Mouse (Mus musculus) myocyte (in vitro differentiated cells): Measurements from ENCODE around the gene Sirpa. TPM values are rescaled to one million over a fixed set of nuclear protein-coding genes. Genes with fewer than 3 reads are reported as not detected.

Source experiments
- H3K27me3 ChIP-seq: one replicate; pipeline ENCODE4 v1.6.1; 2011; ENCODE audit not compliant: control insufficient read depth, insufficient read depth, insufficient read length
- H3K36me3 ChIP-seq: one replicate; pipeline ENCODE4 v1.6.1; 2011; ENCODE audit not compliant: control insufficient read depth, insufficient read depth
- H3K4me2 ChIP-seq: one replicate; pipeline ENCODE4 v1.6.1; 2011; ENCODE audit warnings: low read depth, control low read depth
- H3K4me3 ChIP-seq: one replicate; pipeline ENCODE4 v1.5.1; 2011; ENCODE audit warnings: mild to moderate bottlenecking, control low read depth, moderate library complexity
- H3K79me2 ChIP-seq: one replicate; pipeline ENCODE4 v1.6.1; 2011; ENCODE audit not compliant: control insufficient read depth, insufficient read depth
- H3ac ChIP-seq: one replicate; pipeline ENCODE4 v1.6.1; 2011; ENCODE audit not compliant: control insufficient read depth, insufficient read length
- CEBPB ChIP-seq: IDR thresholded peaks from 2 replicates; pipeline ENCODE4 v1.6.1; 2011; ENCODE audit warnings: mild to moderate bottlenecking, moderate library complexity; ENCODE audit not compliant: poor library complexity, insufficient read depth, severe bottlenecking
- E2F4 ChIP-seq: IDR thresholded peaks from one replicate; pipeline ENCODE4 v1.6.1; 2011; ENCODE audit warnings: mild to moderate bottlenecking, control low read depth, moderate library complexity; ENCODE audit not compliant: insufficient read depth
- MAX ChIP-seq: IDR thresholded peaks from one replicate; pipeline ENCODE4 v1.6.1; 2011; ENCODE audit warnings: low read depth, mild to moderate bottlenecking, control low read depth
- MYOD1 ChIP-seq, 3 experiments: IDR thresholded peaks; one replicate each; pipeline ENCODE4 v1.6.1; 2011; ENCODE audit warnings: control low read depth in 2 of 3, low read depth in 2 of 3, mild to moderate bottlenecking in 2 of 3, moderate library complexity in 1 of 3; ENCODE audit not compliant: insufficient read length in 2 of 3, control insufficient read depth in 1 of 3
- MYOG ChIP-seq, 3 experiments: IDR thresholded peaks; one replicate each; pipeline ENCODE4 v1.6.1; 2011; ENCODE audit warnings: control low read depth in 2 of 3, low read depth in 2 of 3, mild to moderate bottlenecking in 2 of 3; ENCODE audit not compliant: insufficient read length in 2 of 3, control insufficient read depth in 1 of 3, insufficient read depth in 1 of 3
- POLR2A ChIP-seq: IDR thresholded peaks from one replicate; pipeline ENCODE4 v1.6.1; 2011; ENCODE audit warnings: low read depth, mild to moderate bottlenecking, control low read depth, moderate library complexity; ENCODE audit not compliant: insufficient read length
- POLR2AphosphoS2 ChIP-seq: IDR thresholded peaks from one replicate; pipeline ENCODE4 v1.6.1; 2011; ENCODE audit warnings: low read depth, control low read depth; ENCODE audit not compliant: insufficient read length
- REST ChIP-seq: IDR thresholded peaks from one replicate; pipeline ENCODE4 v1.6.1; 2011; ENCODE audit warnings: mild to moderate bottlenecking, control low read depth, moderate library complexity; ENCODE audit not compliant: insufficient read depth, insufficient read length
- SRF ChIP-seq: IDR thresholded peaks from one replicate; pipeline ENCODE4 v1.6.1; 2011; ENCODE audit warnings: low read depth; ENCODE audit not compliant: control insufficient read depth, insufficient read length
- TCF12 ChIP-seq: IDR thresholded peaks from one replicate; pipeline ENCODE4 v1.6.1; 2011; ENCODE audit warnings: mild to moderate bottlenecking, control low read depth; ENCODE audit not compliant: poor library complexity, insufficient read depth, severe bottlenecking
- TCF3 ChIP-seq: IDR thresholded peaks from one replicate; pipeline ENCODE4 v1.6.1; 2011; ENCODE audit warnings: low read depth, control low read depth; ENCODE audit not compliant: insufficient read length
- USF1 ChIP-seq: IDR thresholded peaks from one replicate; pipeline ENCODE4 v1.6.1; 2011; ENCODE audit warnings: low read depth, mild to moderate bottlenecking, control low read depth, moderate library complexity
- polyA plus RNA-seq: library from polyadenylated mRNA; unstranded; fragments of >200 nt; fragmentation: generic; extraction: Trizol; gene quantifications from one replicate; pipeline ENCODE4 v1.2.1, GENCODE M21; 2012; ENCODE audit warnings: missing spikeins

The Sirpa gene
- polyA plus RNA-seq, 1 experiment: 0.53 TPM

DNA sequence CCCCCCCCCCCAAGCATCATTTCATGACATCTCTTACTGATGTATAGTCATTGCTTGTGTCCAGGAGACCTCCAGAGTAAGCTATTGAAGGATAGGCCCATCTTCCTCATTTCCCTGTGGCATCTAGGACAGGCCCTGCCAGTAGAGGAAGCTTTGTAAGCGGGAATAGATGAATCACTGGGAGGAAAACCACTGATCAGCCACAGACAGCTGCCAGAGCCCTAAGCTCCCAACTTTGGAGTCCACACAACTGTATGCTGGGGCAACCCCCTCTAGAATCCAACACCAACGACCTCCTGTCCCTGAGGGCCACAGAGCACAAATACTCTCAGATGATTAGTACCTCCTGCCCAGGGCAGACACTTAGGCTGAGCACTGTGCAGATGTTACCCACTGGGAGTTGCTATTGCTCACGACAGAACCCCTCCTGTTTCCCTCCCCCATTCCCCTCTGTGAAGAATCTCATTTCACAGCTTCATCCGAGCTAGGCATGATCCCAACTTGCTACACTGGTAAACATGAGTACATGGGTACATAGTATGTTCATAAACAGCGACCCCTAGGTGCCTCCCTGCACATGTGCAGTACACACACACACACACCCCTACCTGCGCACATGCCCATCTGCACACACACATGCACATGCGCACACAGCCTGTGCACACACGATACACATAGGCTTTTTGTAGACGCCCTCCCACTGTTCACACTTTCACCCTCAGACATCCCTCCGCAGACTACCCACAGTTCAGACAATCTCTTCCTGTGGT lies 9.4 kb downstream of the Sirpa start:
- Histone ChIP-seq H3K79me2 (no peaks in the 10 kb centered on the region), H3K4me3 (no peak overlapping the region), H3K4me2 (no peak overlapping the region), H3K36me3 (no peaks in the 10 kb centered on the region), H3ac (no peak overlapping the region), H3K27me3 (peaks cover 10% of the 10 kb centered on the region)
- peak in 1 of 3 experiments; percentile 49 for TF ChIP-seq MYOG (IDR thresholded peaks at IDR 0.05; ENCODE audit: control insufficient read depth in 1 of 3, insufficient read depth in 1 of 3, insufficient read length in 2 of 3, low read depth in 2 of 3)
- no peak for TF ChIP-seq MAX
- no peak for TF ChIP-seq POLR2AphosphoS2
- TF ChIP-seq E2F4: no peak
- no peak for TF ChIP-seq USF1
- TF ChIP-seq REST: no peak
- TF ChIP-seq TCF12: no peak
- peak in 1 of 3 experiments; percentile 15 for TF ChIP-seq MYOD1 (IDR thresholded peaks at IDR 0.05; ENCODE audit: control insufficient read depth in 1 of 3, insufficient read length in 2 of 3, low read depth in 2 of 3)
- TF ChIP-seq POLR2A: no peak

DNA sequence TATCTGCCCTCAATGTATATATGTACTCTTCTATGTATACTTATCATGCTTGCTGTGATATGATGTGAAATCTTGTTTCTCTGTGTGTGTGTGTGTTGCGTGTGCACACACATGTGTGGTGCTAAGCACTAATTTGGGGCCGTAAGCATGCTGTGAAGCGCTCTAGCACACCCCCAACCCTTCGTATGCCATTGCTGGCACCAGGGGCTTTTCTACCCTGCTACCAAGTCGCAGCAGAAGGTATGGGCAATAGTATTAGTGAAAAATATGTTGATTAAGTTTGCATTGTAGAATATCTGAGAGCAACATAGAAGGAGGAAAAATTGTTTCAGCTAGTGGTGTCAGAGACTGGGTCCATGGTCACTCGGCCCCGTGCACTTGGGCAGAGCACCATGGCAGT lies 10.2 kb downstream of the Sirpa start:
- Histone ChIP-seq H3K4me3 (no peak overlapping the region), H3K79me2 (no peaks in the 10 kb centered on the region), H3K4me2 (no peak overlapping the region), H3K27me3 (peaks cover 9% of the 10 kb centered on the region), H3K36me3 (no peaks in the 10 kb centered on the region), H3ac (no peak overlapping the region)
- no peak for TF ChIP-seq SRF
- no peak for TF ChIP-seq MYOD1 (IDR thresholded peaks at IDR 0.05; ENCODE audit: control insufficient read depth in 1 of 3, insufficient read length in 2 of 3, low read depth in 2 of 3)
- no peak for TF ChIP-seq POLR2AphosphoS2
- TF ChIP-seq USF1: no peak
- no peak for TF ChIP-seq TCF12
- no peak for TF ChIP-seq CEBPB
- no peak for TF ChIP-seq E2F4

DNA sequence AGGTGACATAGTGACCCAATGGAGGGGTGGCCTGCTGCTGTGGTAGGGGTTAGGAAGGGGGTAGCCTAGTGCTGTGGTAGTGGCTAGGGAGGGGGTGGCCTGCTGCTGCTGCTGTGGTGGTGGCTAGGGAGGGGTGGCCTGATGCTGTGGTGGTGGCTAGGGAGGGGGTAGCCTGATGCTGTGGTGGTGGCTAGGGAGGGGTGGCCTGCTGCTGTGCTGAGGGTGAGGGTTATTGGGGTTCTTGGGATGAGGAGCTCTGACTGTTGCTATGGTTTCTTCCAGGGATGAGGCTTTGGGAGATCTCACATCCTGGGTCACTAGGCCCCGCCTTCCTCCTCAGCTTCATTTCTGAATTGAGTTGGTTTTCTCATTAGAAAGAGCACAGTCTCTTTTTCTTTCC lies 10.9 kb downstream of the Sirpa start:
- Histone ChIP-seq H3K4me2 (no peak overlapping the region), H3K27me3 (peaks cover 2% of the 10 kb centered on the region), H3K36me3 (no peaks in the 10 kb centered on the region), H3ac (no peak overlapping the region), H3K4me3 (no peak overlapping the region), H3K79me2 (no peaks in the 10 kb centered on the region)
- no peak for TF ChIP-seq MYOG (IDR thresholded peaks at IDR 0.05; ENCODE audit: control insufficient read depth in 1 of 3, insufficient read depth in 1 of 3, insufficient read length in 2 of 3, low read depth in 2 of 3)
- no peak for TF ChIP-seq TCF12
- TF ChIP-seq E2F4: no peak
- TF ChIP-seq MAX: no peak
- no peak for TF ChIP-seq CEBPB
- TF ChIP-seq POLR2AphosphoS2: no peak
- TF ChIP-seq SRF: no peak
- no peak for TF ChIP-seq POLR2A
- no peak for TF ChIP-seq TCF3
- no peak for TF ChIP-seq USF1

DNA sequence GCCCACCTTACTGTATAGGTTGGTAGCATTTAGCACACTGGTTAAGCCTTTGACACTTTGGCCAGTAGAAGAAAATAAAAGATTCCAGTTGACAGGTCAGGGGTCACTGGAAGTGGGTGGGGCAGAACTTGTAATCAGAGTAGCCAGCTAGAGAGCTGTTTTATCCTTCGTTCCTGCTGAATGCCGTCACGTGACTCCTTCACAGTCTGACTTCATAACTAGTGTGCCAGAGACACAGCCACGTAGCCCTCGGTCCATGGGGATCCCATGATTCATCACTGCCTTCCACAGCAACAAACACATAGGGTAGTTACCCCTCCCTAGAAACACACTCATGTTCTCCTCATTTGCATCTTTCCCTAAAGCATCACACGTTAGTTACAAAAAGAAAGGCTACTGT lies 11.4 kb downstream of the Sirpa start:
- H3K4me2 ChIP-seq: no peak overlapping the region
- H3ac ChIP-seq: no peak overlapping the region
- no peaks in the 10 kb centered on the region for H3K79me2 ChIP-seq
- H3K36me3 ChIP-seq: no peaks in the 10 kb centered on the region
- no peak overlapping the region for H3K4me3 ChIP-seq
- H3K27me3 ChIP-seq: no peaks in the 10 kb centered on the region
- TF ChIP-seq USF1: peak; percentile 79
- TF ChIP-seq MYOD1 (IDR thresholded peaks at IDR 0.05; ENCODE audit: control insufficient read depth in 1 of 3, insufficient read length in 2 of 3, low read depth in 2 of 3): no peak

DNA sequence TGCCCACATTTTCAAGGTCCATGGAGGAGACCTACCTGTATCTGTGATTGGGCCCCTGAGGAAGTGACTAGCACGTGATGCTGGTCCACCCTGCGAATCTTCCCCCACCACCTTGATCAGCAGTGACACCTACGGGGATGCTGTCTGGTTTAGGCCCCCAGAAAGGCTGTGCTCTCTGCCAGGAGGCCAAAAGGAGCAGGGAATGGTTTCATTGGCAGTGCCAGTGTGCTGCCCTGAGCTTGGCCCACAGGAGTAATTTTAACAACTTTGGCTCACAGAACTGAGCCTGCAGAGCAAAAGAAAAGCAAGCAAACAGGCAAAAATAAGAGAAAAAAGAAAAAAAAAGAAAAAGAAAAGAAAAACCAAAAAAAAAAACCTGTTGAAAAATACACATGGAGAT lies 13.2 kb downstream of the Sirpa start:
- Histone ChIP-seq H3ac (no peak overlapping the region), H3K36me3 (no peaks in the 10 kb centered on the region), H3K27me3 (no peaks in the 10 kb centered on the region), H3K79me2 (no peaks in the 10 kb centered on the region), H3K4me3 (no peak overlapping the region), H3K4me2 (no peak overlapping the region)
- no peak for TF ChIP-seq POLR2AphosphoS2
- TF ChIP-seq USF1: no peak
- no peak for TF ChIP-seq SRF
- TF ChIP-seq TCF3: no peak
- no peak for TF ChIP-seq MAX
- TF ChIP-seq E2F4: no peak
- no peak for TF ChIP-seq MYOD1 (IDR thresholded peaks at IDR 0.05; ENCODE audit: control insufficient read depth in 1 of 3, insufficient read length in 2 of 3, low read depth in 2 of 3)
- TF ChIP-seq MYOG (IDR thresholded peaks at IDR 0.05; ENCODE audit: control insufficient read depth in 1 of 3, insufficient read depth in 1 of 3, insufficient read length in 2 of 3, low read depth in 2 of 3): no peak
- no peak for TF ChIP-seq TCF12

DNA sequence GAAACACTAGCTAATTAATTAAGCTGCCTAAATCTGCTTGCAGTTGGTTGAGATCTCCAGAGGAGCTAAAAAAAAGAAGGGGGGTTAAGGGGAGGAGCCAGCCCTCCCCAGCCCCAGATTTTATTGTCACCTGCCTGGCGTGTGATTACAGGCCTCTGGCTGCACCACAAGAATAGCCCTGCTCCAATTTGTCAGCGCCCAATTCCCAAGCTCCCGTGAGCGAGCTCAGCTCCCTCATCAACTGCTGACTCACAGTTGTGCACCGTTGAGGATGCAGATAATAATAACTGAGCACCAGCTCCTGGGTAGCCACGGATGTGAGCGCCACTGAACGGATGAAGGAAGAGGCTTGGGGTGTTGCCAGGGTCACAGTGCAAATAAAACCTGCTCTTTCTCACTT lies 13.6 kb downstream of the Sirpa start:
- Histone ChIP-seq H3K4me2 (no peak overlapping the region), H3K79me2 (no peaks in the 10 kb centered on the region), H3ac (no peak overlapping the region), H3K4me3 (no peak overlapping the region), H3K36me3 (no peaks in the 10 kb centered on the region), H3K27me3 (no peaks in the 10 kb centered on the region)
- no peak for TF ChIP-seq POLR2AphosphoS2
- TF ChIP-seq SRF: no peak
